Mouse (Mus musculus) thymus, adult 2 months (tissue): ENCODE results near the gene Epo.

Experiments
- CTCF ChIP-seq: fragments of 200-500 bp; IDR thresholded peaks from 2 replicates; pipeline ENCODE4 v1.5.1; 2012; ENCODE audit warnings: mild to moderate bottlenecking, control low read depth, low read length, moderate library complexity, borderline replicate concordance; ENCODE audit not compliant: control insufficient read depth, poor library complexity, insufficient read depth; ENCODE audit errors: extremely low read depth
- POLR2A ChIP-seq: fragments of 200-500 bp; IDR thresholded peaks from 2 replicates; pipeline ENCODE4 v1.6.1; 2012; ENCODE audit warnings: mild to moderate bottlenecking, low read length, control low read depth, moderate library complexity; ENCODE audit not compliant: control insufficient read depth, poor library complexity, insufficient read depth; ENCODE audit errors: extremely low read depth

DNA sequence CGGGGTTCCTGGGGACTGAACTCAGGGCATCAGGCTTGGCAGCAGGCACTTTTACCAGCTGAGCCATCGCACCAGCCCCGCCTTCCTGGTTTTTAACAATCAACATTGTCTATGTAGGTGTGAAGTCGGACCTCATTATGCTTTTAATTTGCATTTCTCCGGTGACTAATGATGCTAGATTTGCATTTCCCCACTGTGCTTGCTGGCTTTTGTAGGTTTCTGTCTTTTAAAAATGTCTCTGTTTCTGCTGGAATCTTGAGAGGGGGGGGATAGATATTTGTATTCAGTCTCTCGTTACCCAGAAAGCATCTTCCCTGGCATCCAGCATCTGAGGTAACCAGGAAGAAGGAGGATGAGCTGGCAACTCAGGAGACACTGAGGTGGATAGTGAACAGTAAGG is 28.5 kb upstream of the Epo start:
- TF ChIP-seq CTCF (no peak), POLR2A (no peak)
